In the genomic region with DNA sequence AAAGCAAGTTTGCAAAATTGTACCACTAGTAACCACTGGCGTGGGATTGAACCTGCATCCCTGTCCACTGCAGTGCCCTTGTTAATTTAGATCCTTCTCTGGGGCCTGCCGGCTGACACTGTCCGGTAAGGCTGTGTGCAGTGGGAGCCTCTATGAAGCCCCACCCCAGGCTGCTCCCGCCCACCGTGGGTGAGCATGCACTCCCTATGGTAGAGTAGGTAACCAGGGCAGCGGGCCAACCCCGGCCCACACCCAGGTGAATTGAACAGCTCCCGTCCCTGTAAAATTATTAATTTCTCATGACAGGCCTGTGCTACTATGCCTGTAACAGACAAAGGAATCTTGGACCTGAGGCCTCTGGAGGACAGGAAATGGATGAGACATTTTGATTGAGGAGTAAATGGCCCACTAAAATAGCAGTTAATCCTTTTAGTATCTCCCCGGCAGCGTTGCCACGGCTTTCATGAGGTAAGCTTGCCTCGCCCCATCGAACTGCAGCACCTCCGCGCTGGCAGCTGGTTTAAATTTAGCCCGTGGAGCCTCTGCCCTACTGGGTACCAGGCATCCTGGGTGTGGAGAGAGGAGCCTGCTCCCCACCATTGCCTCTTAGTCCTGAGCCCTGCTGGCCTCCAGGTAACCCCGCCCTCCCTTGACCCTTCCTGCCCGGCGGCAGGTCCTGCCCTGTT, we compare ENCODE assay signal across 11 mouse cellular contexts.
A peak's percentile ranks its signal among the peaks of the same experiment; 100 is the strongest.
DNase-seq lines count a peak whose midpoint lies in the region; ATAC-seq and TF ChIP-seq lines count a peak whose summit lies in the region.
"Had no signal": no experiment of that assay in that cellular context is flagged by ENCODE, and none has a peak within 500 bp of the region (broad histone marks: within the 10 kb centered on the region; RNA-seq: fewer than 3 reads in every experiment).

No protein-coding gene starts in this region.

- no peak overlapping the region for H3K4me2 ChIP-seq in intestine, embryonic 14.5 days (ENCODE audit: low read length)
- no peak overlapping the region for H3K4me2 ChIP-seq in midbrain, embryonic 13.5 days (replicated peaks)
- H3K4me2 ChIP-seq: embryonic facial prominence, embryonic 12.5 days had no signal

- H3K27me3 ChIP-seq in intestine, embryonic 14.5 days (replicated peaks; ENCODE audit: control insufficient read depth, insufficient read depth, low read length): no peaks in the 10 kb centered on the region
- peaks cover 25% of the 10 kb centered on the region for H3K27me3 ChIP-seq in midbrain, embryonic 13.5 days

- H3K36me3 ChIP-seq in intestine, embryonic 14.5 days (ENCODE audit: control insufficient read depth, insufficient read depth, low read length): no peaks in the 10 kb centered on the region
- no peaks in the 10 kb centered on the region for H3K36me3 ChIP-seq in midbrain, embryonic 13.5 days
- H3K36me3 ChIP-seq: embryonic facial prominence, embryonic 12.5 days had no signal

- no peaks in the 10 kb centered on the region for H3K9me3 ChIP-seq in intestine, embryonic 14.5 days (ENCODE audit: control insufficient read depth, low read length)
- no peaks in the 10 kb centered on the region for H3K9me3 ChIP-seq in midbrain, embryonic 13.5 days
- H3K9me3 ChIP-seq: embryonic facial prominence, embryonic 12.5 days had no signal

- no peak overlapping the region for H3K27ac ChIP-seq in intestine, embryonic 14.5 days (ENCODE audit: low read depth)
- H3K27ac ChIP-seq in midbrain, embryonic 13.5 days: 0 out of 2 replicates have a peak overlapping the region, but pooled peaks have one; percentile 25
- H3K27ac ChIP-seq: embryonic facial prominence, embryonic 12.5 days; layer of hippocampus, adult 2 months had no signal

- no peak overlapping the region for H3K9ac ChIP-seq in intestine, embryonic 14.5 days (ENCODE audit: low read length)
- H3K9ac ChIP-seq in midbrain, embryonic 13.5 days (replicated peaks): no peak overlapping the region
- H3K9ac ChIP-seq: embryonic facial prominence, embryonic 12.5 days had no signal

- H3K4me3 ChIP-seq in intestine, embryonic 14.5 days (ENCODE audit: low read depth, low read length): no peak overlapping the region
- H3K4me3 ChIP-seq in midbrain, embryonic 13.5 days (replicated peaks): no peak overlapping the region
- H3K4me3 ChIP-seq in lung, adult 2 months (replicated peaks; ENCODE audit: extremely low read depth, low read depth, low read length): no peak overlapping the region
- H3K4me3 ChIP-seq: embryonic facial prominence, embryonic 12.5 days; layer of hippocampus, adult 2 months had no signal

- 38% methylated on average over 19 of the region's 19 CpGs for WGBS in intestine, embryonic 14.5 days
- 49% methylated on average over 19 of the region's 19 CpGs for WGBS in midbrain, embryonic 13.5 days
- 49% methylated on average over 19 of the region's 19 CpGs for WGBS in lung, adult 2 months

- no peak for TF ChIP-seq POLR2A in lung, adult 2 months (IDR thresholded peaks at IDR 0.05; ENCODE audit: borderline replicate concordance, extremely low read depth, low read depth, low read length)

- 0 out of 2 replicates have a peak, but pooled peaks cover 6% of the 10 kb centered on the region for H3K4me1 ChIP-seq in intestine, embryonic 14.5 days (replicated peaks; ENCODE audit: control insufficient read depth, insufficient read depth, low read length)
- H3K4me1 ChIP-seq in midbrain, embryonic 13.5 days (replicated peaks): peaks cover 26% of the 10 kb centered on the region
- no peaks in the 10 kb centered on the region for H3K4me1 ChIP-seq in lung, adult 2 months (ENCODE audit: control insufficient read depth, insufficient read depth, low read length)

- TF ChIP-seq CTCF in lung, adult 2 months (IDR thresholded peaks at IDR 0.05; ENCODE audit: insufficient read depth, low read length): no peak

- ATAC-seq in intestine, embryonic 14.5 days (replicated peaks; ENCODE audit: low FRiP score, low TSS enrichment, low read depth): peak; percentile 58
- peak; percentile 63 for ATAC-seq in midbrain, embryonic 13.5 days

- DNase-seq in right cerebral cortex, adult 18-20 months: peak; percentile 16
- DNase-seq in right cerebral cortex, postnatal 10 days (ENCODE audit: low spot score in 2 of 2): no peak
- DNase-seq in intestine, embryonic 14.5 days (ENCODE audit: low spot score): peak; percentile 65
- DNase-seq in lung, adult 2 months: no peak
- DNase-seq in gastrocnemius, adult 8-10 months (ENCODE audit: low spot score in 2 of 2): no peak
- DNase-seq in gastrocnemius, adult 18-20 months (ENCODE audit: low spot score): no peak
- DNase-seq: liver; right cerebral cortex, postnatal 25 days had no signal

Comparison
In these comparisons a context has a peak if more than half of its experiments do, and no peak if none do; other contexts are left out.
1. DNase-seq: peak in right cerebral cortex, adult 18-20 months (single experiment) and intestine, embryonic 14.5 days (single experiment); none in right cerebral cortex, postnatal 10 days (0 of 2), lung, adult 2 months (single experiment), gastrocnemius, adult 8-10 months (0 of 2) and gastrocnemius, adult 18-20 months (single experiment).